Mouse (Mus musculus): ENCODE results near the gene Tenm2.

Tenm2 gene

GRCm38 (mm10) chr11:36009281-36010208 is 1226.2 kb downstream of the Tenm2 start:
- no peak for DNase-seq (ENCODE audit: low read depth in 1 of 2, low spot score in 2 of 2)

- DNase-seq (ENCODE audit: low read depth in 1 of 2, low spot score in 2 of 2): no peak
These were observed 1232.9 kb downstream of the Tenm2 start for GRCm38 (mm10) chr11:36002900-36003299.

- no peak for DNase-seq (ENCODE audit: low read depth in 1 of 2, low spot score in 2 of 2)
These were observed 1234.3 kb downstream of the Tenm2 start for GRCm38 (mm10) chr11:36001282-36001970.

GRCm38 (mm10) chr11:36000585-36001281 is 1235.0 kb downstream of the Tenm2 start:
- DNase-seq (ENCODE audit: low read depth in 1 of 2, low spot score in 2 of 2): no peak

GRCm38 (mm10) chr11:36000038-36000437 is 1235.7 kb downstream of the Tenm2 start:
- no peak for DNase-seq (ENCODE audit: low read depth in 1 of 2, low spot score in 2 of 2)

- no peak for DNase-seq (ENCODE audit: low read depth in 1 of 2, low spot score in 2 of 2)
These were observed 1237.7 kb downstream of the Tenm2 start for GRCm38 (mm10) chr11:35998048-35998447.

GRCm38 (mm10) chr11:35995310-35995709 is 1240.5 kb downstream of the Tenm2 start:
- no peak for DNase-seq (ENCODE audit: low read depth in 1 of 2, low spot score in 2 of 2)

GRCm38 (mm10) chr11:35991846-35992245 is 1243.9 kb downstream of the Tenm2 start:
- DNase-seq (ENCODE audit: low read depth in 1 of 2, low spot score in 2 of 2): no peak

- DNase-seq (ENCODE audit: low read depth in 1 of 2, low spot score in 2 of 2): no peak
These were observed 1245.8 kb downstream of the Tenm2 start for GRCm38 (mm10) chr11:35989967-35990366.

GRCm38 (mm10) chr11:35985841-35986393 is 1249.8 kb downstream of the Tenm2 start:
- no peak for DNase-seq (ENCODE audit: low read depth in 1 of 2, low spot score in 2 of 2)

GRCm38 (mm10) chr11:35982734-35983133 is 1253.0 kb downstream of the Tenm2 start:
- DNase-seq (ENCODE audit: low read depth in 1 of 2, low spot score in 2 of 2): no peak

GRCm38 (mm10) chr11:35980411-35980917 is 1255.3 kb downstream of the Tenm2 start, which contains the start of gene Wwc1:
TSS of gene Wwc1 (minus strand) at chr11:35980527.
- no peak for DNase-seq (ENCODE audit: low read depth in 1 of 2, low spot score in 2 of 2)

GRCm38 (mm10) chr11:35979733-35980410 is 1255.9 kb downstream of the Tenm2 start:
- no peak for DNase-seq (ENCODE audit: low read depth in 1 of 2, low spot score in 2 of 2)

GRCm38 (mm10) chr11:35979266-35979732 is 1256.5 kb downstream of the Tenm2 start:
- DNase-seq (ENCODE audit: low read depth in 1 of 2, low spot score in 2 of 2): no peak

- no peak for DNase-seq (ENCODE audit: low read depth in 1 of 2, low spot score in 2 of 2)
These were observed 1258.0 kb downstream of the Tenm2 start for GRCm38 (mm10) chr11:35977796-35978195.

GRCm38 (mm10) chr11:35977096-35977495 is 1258.7 kb downstream of the Tenm2 start:
- DNase-seq (ENCODE audit: low read depth in 1 of 2, low spot score in 2 of 2): no peak

GRCm38 (mm10) chr11:35976482-35976881 is 1259.3 kb downstream of the Tenm2 start:
- DNase-seq (ENCODE audit: low read depth in 1 of 2, low spot score in 2 of 2): no peak

- DNase-seq (ENCODE audit: low read depth in 1 of 2, low spot score in 2 of 2): no peak
These were observed 1260.9 kb downstream of the Tenm2 start for GRCm38 (mm10) chr11:35974632-35975450.

- no peak for DNase-seq (ENCODE audit: low read depth in 1 of 2, low spot score in 2 of 2)
These were observed 1262.6 kb downstream of the Tenm2 start for GRCm38 (mm10) chr11:35973135-35973534.

All from monocyte, adult 2 months (primary cell).